Mouse (Mus musculus) erythroblast, embryonic 14.5 days (primary cell): Measurements from ENCODE around the gene Ulk2.

Source experiments
- GATA1 ChIP-seq: IDR thresholded peaks from 2 replicates; pipeline ENCODE4 v1.6.1; 2012; ENCODE audit warnings: low read length, inconsistent platforms, mixed read lengths
- TAL1 ChIP-seq: IDR thresholded peaks from 3 replicates; pipeline ENCODE4 v1.6.1; 2012; ENCODE audit warnings: low read length, inconsistent platforms, mixed read lengths

GRCm38 (mm10) chr11:61866856-61867255 lies 12.0 kb upstream of the Ulk2 start:
- no peak for TF ChIP-seq GATA1
- no peak for TF ChIP-seq TAL1
